Mouse (Mus musculus) ovary, postnatal 10 days (tissue): Measurements from ENCODE around the gene Fam234a.
"Not testable (repeated sequence)": the region's sequence is repeated elsewhere in the genome, so short reads cannot be mapped to it uniquely, and the experiment has no call there.

ENCODE experiments used
- DNase-seq: peaks from one replicate; pipeline ENCODE4 v3.0.0; 2022; ENCODE audit warnings: low spot score

Fam234a gene

DNA sequence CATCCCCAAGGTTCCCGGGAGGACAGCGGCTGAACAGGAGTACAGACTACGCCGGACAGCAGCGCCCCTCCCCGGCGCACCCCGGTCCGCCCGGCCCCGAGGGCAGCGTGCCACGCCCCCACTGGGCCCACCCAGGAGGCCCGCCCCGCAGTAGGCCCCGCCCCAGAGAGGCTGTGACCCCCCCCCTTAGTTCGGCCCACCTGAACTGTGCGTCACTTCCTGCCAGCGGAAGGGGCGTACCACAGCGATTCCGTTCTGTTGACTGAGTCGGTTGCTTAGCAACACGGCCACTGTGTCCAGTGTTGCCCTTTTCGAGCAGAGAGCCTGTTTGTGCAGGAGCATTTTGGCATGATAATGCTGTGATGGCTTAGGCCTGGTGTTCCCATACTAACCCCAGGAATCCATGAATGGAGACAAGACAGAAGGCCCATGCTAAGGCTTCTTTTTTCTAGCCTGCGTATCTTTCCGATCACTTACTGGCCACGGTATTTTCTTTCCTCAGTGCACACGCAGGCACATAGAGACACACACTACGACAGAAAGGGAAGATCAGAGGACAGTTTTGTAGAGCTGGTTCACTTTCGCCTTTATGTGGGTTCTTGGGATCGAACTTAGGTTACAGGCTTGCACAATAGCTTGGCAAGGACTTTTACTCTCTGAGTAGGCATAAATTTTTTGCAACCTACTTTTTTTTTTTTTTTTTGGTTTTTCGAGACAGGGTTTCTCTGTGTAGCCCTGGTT lies at the start of gene Fam234a:
Gene Fam234a (minus strand): TSS at position 142 of the 741 bp plus-strand sequence.
- peak; percentile 81 for DNase-seq

DNA sequence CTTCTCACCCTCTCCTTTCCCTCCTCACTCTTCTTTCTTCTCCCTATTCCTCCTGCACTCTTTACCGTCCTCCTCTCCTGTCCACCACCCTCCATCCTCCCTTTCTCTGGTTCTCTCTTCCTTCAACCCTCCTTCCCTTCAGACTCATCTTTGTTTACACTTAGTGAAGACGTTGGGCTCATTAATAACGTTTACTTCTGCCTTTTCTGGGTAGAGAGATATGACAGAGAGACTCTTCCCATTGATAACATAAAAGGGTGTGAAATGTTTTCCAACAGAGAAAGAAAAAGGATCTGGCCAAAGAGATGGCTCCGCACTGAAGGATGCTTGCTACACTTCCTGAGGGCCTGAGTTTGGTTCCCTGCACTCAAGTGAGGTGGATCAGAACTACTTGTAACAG lies 45.4 kb upstream of the Fam234a start:
- DNase-seq, result no peak

DNA sequence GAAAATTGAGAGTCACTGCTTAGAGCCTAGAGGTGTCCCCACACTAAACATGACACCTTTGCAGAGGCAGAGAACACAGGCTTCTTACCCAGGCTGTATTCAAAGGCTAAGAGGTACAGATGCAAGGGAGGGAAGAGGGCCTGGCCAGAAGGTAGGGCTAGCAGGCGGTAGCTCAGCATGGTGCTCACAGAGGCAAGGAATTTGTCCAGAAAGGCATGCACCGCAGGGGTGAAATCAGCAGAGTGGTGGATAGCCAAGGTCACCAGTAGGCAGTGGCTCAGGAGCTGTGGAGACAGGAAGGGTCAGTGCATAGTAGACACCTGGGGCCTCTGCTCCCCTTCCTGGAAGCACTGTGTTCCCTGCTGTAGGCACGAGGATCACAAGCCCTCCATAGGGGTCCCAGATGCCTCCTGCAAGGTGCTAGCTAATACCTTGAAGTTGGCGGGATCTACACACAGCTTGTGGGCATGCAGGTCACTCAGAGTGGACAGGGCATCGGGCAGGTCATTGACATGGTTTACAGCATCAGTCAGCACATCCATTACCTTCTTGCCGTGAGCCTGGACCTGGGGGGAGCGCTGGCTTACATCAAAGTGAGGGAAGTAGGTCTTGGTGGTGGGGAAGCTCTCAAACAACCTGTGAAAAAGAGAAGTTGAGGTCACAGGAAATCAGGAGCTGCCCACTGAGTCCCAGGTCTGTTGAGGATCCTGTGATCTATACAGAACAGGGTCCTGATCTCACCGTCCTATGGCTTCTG lies 42.3 kb upstream of the Fam234a start:
- no peak for DNase-seq

DNA sequence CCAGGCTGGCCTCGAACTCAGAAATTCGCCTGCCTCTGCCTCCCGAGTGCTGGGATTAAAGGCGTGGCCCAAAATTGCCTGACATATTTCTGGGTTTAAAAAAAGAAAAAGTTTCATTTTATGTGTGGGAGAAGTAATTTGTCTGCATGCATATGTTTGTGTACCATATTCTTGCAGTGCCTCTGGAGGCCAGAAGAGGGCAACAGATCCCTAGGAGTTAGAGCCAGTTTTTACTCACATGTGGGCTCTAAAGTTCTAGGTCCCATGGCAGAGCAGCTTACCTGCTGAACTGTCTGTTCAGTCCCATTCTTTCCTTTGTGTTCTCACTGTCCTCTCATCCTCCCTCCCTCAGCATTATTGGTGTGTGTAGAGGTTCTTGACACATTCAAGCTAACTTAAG lies 32.7 kb upstream of the Fam234a start:
- no peak for DNase-seq

DNA sequence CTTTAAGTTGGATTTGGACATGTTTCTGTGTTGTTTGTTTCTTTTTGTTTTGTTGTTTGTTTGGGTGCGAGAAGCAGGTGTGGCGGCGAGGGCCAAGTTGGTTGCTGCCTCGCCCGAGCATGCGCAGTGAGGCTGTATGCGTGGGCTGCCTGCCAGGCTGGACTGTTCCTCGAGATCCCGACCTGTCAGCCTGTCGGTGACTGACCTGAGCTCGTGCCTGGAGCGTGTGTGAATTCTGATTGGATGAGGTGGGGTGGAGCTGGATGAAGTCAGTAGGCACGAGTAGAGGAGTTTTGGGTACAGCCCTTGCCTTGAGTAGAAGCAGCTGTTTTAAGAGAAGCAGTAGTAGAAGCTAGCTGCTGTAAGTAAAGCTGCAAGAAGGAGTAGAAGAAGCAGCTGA lies 31.9 kb upstream of the Fam234a start:
- no peak for DNase-seq

DNA sequence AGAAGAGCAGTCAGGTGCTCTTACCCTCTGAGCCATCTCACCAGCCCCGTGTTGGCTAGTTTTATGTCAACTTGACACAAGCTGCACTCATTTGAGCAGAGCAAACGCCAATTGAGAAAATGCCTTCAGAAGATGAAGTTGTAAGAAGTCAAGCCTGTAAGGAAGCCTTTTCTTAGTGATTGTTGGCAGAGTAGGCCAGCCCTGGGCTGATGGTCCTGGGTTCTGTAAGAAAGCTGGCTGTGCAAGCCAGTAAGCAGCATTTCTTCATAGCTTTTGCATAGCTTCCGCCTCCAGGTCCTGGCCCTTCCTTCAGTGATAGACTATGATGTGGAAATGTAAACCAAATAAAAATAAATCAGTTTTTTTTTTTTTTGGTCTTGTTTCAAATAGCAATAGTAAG lies 28.5 kb upstream of the Fam234a start:
- no peak for DNase-seq

DNA sequence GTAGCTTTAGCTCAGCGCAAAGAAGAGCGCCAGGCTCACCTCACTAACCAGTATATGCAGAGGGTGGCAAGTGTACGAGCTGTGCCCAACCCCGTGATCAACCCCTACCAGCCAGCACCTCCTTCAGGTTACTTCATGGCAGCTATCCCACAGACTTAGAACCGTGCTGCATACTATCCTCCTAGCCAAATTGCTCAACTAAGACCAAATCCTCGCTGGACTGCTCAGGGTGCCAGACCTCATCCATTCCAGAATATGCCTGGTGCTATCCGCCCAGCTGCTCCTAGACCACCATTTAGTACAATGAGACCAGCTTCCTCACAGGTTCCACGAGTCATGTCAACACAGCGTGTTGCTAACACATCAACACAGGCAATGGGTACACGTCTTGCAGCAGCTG lies 25.5 kb upstream of the Fam234a start:
- not testable (repeated sequence) for DNase-seq

DNA sequence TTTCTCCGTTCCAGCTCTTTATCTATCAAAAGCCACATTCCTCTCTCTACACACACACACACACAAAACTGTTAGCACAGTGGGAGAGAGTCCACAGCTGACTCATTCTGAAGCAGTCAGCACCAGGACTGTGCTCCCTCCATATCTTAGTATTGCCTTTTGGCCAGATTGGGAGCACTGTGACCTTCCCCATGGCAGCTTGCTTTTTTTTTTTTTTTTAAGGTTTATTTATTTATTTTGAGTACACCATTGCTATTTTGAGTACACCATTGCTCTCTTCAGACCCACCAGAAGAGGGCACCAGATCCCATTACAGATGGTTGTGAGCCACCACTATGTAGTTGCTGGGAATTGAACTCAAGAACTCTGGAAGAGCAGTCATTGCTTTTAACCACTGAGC lies 24.8 kb upstream of the Fam234a start:
- DNase-seq, result no peak

DNA sequence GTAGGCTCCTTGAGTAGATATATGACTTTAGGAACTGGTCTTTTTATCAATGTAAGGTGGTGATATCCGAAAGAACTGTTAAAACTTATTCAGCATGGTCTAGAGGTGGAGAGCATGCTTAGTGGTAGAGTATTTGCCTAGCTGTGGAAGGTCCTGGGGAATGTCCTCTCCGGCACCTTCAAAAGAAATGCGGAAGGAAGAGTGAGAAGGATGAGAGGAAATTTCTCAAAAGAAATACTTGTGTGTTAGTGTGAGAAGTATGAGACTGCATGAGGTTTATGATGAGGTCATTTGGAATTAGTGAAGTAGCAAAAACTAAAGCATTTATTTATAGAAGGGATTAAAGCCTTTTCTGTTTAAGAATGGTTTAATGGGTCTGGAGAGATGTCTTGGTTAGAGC lies 18.3 kb upstream of the Fam234a start:
- DNase-seq, result no peak

DNA sequence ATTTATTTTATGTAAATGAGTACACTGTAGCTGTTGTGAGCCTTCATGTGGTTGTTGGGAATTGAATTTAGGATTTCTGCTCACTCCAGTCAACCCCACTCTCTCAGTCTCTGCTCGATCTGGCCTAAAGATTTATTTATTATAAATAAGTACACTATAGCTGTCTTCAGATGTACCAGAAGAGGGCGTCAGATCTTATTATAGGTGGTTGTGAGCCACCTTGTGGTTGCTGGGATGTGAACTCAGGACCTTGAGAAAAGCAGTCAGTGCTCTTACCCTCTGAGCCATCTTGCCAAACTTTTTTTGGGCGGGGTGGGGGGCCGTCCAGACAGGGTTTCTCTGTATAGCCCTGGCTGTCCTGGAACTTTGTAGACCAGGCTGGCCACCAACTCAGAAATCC lies 17.8 kb upstream of the Fam234a start:
- DNase-seq, result no peak

DNA sequence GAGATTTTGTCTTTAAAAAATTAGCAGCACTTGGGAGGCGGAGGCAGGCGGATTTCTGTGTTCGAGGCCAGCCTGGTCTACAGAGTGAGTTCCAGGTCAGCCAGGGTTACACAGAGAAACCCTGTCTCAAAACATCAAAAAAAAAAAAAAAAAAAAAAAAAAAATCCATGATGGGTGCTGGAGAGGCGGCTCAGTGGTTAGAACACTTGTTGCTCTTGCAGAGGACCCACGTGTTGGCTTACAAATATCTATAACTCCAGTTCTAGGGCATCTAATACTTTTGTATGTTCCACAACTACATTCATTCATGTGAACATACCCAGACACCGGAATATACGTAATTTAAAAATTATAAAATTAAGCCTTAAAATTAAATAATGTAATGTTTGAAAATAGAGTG lies 11.3 kb upstream of the Fam234a start:
- DNase-seq, result no peak

DNA sequence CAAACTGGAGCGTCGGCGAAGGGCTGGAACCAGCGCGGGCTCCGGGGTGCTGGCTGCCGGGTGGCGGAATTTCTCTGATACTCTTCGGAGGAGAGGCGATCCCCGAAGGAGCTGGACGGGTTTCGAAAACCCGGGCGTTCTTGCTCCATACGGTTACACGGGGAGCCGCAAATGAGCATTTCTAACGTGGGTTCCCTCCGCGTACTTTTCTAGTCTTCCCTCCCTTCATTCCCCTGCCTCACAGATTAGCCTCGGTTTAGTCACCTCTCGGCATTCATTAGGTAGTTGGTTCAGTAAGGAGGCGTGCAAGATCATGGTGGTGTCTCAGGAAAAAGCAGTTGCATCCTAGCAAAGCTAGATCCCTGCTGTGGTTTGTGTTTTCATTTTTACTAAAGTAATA lies 9.4 kb upstream of the Fam234a start:
- no peak for DNase-seq

DNA sequence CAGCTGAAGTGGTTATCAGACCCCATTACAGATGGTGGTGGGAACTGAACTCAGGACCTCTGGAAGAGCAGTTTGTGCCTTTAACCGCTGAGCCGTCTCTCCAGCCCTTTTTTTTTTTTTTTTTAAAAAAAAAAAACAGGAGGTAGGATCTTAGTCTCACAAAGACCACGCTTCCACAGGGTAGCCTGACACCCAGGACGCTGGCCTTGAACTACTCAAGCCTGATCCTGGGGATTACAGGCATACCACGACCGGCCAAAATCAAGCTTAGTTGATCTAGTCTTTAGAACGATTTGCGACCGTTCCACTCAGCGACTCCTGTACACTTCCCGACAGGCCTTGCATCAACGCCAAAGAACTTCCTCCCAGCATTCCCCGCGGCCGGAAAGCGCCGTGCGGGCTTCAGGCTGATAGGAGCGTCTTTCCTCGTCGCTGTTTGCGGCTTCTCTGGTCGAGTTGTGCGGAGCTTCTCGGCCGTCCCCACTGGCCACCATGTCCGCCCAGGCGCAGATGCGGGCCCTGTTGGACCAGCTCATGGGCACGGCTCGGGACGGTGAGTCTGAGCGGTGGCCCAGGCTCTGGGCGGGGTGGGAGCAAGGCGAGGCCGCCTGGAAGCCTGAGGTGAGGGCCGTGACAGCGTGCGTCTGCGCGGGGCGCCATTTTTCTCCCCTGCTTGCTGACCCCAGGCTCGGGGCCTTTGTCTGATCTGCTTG lies 8.7 kb upstream of the Fam234a start, which contains the start of gene Luc7l:
Gene Luc7l (plus strand): TSS at position 358 of the 713 bp plus-strand sequence.
- DNase-seq, result peak; percentile 95

DNA sequence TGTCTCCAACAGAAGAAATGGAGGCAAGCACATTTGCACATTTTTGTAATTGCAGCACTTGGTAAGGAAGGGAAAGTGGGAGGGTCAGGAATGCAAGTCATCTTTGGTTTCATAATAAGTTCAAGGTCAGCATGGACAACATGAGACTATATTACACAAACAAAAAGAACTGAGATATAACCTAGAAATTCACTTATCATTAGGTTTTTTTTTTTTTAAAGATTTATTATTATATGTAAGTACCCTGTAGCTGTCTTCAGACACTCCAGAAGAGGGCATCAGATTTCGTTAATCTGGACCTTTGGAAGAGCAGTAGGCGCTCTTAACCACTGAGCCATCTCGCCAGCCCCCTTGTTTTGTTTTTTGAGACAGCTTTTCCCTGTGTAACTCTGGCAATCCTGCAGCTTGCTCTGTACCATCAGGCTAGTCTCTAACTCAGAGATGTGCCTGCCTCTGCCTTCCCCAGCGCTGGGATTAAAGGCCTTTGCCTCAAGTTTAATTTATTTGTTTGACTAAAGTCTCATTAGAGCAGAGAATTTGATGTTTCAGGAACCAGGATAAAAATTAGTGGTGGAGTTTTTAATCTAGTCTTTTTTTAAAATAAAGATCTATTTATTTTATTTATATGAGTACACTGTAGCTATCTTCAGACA lies 8.0 kb upstream of the Fam234a start:
- no peak for DNase-seq

DNA sequence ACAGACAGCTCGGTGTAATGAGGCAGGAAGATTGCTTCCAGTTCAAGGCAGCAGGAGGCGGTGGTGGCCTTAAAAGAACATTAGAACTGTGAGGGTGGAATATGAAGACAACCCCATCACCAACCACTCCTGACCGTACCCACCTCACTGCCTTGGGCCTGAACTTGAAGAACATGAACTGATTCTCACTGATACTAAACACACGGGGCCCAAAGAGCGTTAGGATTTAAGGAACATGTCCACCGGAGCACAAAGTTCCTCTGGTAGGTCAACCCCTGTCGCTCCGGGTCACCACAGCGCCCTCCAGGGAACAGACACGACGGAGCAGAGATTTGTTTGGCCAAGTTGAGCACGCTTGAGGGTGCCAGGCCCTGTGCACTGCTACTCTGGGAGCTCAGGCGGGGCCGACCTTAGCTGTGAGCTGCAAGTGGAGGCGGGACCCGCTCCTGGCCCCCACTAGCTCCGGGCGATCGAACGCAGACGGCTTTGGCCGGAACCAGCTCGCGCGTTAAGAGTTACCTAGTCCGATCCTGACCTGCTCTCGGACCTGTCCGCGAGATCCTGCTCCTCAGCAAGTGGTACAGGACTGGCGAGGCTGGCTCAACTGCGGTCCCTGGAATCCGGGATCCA lies 456 bp downstream of the Fam234a start:
- no peak for DNase-seq

DNA sequence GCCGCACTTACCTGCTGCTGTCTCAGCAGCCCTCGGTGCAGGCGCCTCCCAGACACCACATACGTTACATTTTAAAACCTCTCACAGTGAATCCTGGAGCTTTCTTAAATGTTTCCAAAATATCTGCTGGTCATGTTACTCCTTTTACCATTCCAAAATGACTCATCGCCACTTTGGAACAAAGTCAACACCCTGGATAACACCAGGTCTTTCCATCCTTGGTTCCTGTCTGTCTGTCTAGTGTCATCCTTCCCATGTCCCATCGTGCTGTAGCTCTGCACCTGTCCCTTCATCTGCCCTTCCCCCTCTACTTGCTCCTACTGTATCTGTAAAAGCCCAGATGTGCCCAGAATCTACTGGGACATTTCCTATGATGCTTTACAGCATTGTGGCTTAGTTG lies 3.1 kb downstream of the Fam234a start:
- no peak for DNase-seq

DNA sequence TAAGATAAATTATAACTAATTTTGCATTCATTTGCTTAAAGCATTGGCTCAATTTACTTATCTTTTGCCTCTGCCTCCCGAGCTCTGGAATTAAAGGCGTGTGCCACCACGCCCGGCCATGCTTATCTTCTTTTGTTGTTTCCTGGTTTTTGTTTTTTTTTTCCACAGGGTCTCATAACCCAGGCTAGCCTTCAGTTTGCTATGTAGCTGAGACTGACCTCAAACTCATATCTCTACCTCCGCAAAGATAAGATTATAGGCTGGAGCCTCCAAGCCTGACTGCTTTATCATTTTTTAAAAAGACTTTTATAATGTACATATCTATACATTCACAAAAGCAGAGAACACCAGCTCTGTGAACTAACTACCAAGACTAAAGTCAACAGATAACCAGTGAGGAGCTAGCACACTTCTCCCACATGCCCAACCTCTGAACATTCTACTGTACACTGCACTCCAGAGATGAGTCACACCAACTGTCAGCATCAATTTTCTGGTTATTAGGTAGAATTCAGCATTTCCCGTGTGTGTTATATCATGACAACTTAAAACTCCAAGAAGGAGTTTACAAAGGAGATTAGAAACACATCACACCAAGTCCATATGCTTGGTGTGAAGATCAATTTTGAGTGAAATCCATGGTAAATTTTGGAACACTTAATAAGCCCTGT lies 3.8 kb downstream of the Fam234a start:
- no peak for DNase-seq

DNA sequence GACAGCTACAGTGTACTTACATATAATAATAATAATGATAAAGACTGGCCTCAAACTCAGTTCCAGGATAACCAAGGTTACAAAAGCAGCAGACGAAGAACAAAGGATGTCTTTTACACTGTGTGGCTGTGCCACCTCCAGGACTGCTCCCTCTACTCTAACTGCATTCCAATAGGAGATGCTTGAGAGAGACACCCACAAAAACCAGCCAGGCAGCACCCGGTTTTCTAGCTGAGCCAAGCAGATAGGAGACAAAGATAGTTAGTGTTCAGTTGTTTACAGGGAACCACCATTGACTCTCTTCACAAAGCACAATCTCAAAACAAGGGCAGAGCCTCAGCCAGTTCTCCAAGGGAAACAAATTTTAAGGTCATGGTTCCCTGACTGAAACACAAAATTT lies 4.5 kb downstream of the Fam234a start:
- DNase-seq, result no peak

DNA sequence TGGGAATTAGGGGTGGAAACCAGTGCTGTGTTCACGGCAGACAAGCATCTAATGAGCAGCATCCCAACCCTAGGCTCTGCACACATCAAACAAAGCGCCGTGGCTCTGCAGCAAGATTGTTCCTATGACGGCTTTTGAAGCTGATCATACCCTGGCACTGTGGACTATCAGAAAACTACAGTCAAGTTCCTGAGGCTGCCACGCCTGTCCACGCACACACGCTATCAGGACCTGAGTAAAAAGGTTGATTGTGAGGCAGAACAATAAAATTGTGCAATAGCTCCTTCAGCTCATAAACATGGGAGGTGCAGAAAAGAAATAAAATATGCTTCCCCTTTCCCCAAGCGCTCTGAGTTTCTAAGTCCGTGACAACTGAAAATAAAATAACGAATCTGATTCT lies 6.4 kb downstream of the Fam234a start:
- no peak for DNase-seq

DNA sequence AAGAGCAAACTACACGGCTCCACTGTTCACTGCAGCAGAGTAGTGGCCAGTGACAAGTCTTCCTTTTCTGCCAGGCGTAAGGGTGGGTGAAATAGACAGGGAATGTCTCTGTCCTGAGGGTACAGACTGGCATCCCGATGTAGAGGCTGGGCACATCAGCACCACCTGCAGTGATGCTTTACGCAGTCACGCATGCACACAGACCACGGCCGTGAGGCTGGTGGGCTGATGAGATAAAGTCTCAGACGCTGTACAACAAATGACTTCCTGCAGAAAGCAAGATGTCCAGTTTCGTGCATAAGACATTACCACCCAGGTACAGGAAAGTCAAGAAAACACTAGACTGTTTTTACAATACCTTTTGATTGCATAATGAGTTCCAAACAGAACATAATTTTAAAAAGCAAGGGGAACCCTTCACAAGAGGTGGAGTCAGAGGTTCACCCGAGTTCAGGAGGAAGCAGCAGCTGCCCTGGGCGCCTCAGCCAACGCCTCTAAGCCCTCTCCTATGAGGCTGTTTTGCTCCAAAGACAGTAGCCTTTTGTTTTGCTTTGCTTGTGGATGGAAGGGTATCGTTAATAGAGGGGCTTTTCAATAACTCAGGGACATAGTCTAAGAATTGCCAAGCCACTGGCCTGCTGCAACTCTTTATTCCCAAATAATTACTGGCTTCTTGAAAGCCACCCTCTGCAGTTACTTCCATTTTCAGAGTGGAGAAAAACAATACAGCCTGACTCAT lies 8.8 kb downstream of the Fam234a start:
- DNase-seq, result no peak

DNA sequence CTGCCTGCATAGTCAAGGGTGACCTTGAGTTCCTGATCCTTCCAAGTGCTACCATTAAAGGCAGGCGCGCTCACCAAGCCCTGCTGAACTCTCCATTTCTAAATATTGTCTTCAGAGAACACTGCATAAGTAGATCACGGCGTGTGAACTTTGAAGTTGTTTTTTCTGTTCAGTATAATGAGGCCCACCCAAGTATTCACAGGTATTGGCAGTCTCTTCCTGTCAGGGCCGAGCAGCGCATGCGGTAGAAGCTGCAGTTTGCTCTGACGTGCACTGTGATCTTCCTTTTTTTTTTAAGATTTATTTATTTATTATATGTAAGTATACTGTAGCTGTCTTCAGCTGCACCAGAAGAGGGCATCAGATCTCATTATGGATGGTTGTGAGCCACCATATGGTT lies 9.7 kb downstream of the Fam234a start:
- no peak for DNase-seq
